Mouse (Mus musculus) kidney, embryonic 15.5 days (tissue): ENCODE measurements around the gene Cdk6. TPM values are rescaled to one million over a fixed set of nuclear protein-coding genes. Genes with fewer than 3 reads are reported as not detected.

Source experiments
- ATAC-seq: fragments of 200-750 bp; cut with Nextera tagmentation; replicated peaks from 2 replicates; pipeline ENCODE4 v1.8.0; 2017; ENCODE audit warnings: moderate TSS enrichment; ENCODE audit not compliant: low FRiP score
- H3K27ac ChIP-seq: fragments of 300-500 bp; sonication (generic); 2 replicates; pipeline ENCODE4 v1.5.1; 2015; ENCODE audit warnings: mild to moderate bottlenecking, inconsistent platforms
- H3K27me3 ChIP-seq: fragments of 300-500 bp; sonication (generic); 2 replicates; pipeline ENCODE4 v1.6.1; 2015; ENCODE audit warnings: inconsistent platforms
- H3K36me3 ChIP-seq: fragments of 300-500 bp; sonication (generic); 2 replicates; pipeline ENCODE4 v1.6.1; 2015; ENCODE audit warnings: inconsistent platforms
- H3K4me1 ChIP-seq: fragments of 300-500 bp; sonication (generic); 2 replicates; pipeline ENCODE4 v1.6.1; 2015; ENCODE audit warnings: inconsistent platforms
- H3K4me2 ChIP-seq: fragments of 300-500 bp; sonication (generic); 2 replicates; pipeline ENCODE4 v1.6.1; 2015; ENCODE audit warnings: moderate library complexity, mild to moderate bottlenecking, inconsistent platforms
- H3K4me3 ChIP-seq: fragments of 300-500 bp; sonication (generic); replicated peaks from 2 replicates; pipeline ENCODE4 v1.5.1; 2015; ENCODE audit warnings: mild to moderate bottlenecking, inconsistent platforms
- H3K9ac ChIP-seq: fragments of 300-500 bp; sonication (generic); 2 replicates; pipeline ENCODE4 v1.6.1; 2015; ENCODE audit warnings: mild to moderate bottlenecking, inconsistent platforms
- H3K9me3 ChIP-seq: fragments of 300-500 bp; sonication (generic); replicated peaks from 2 replicates; pipeline ENCODE4 v1.6.1; 2016; ENCODE audit warnings: inconsistent platforms
- WGBS: fragments of 180-500 bp; shearing (Covaris S2); methylation state at CpG from one replicate; pipeline ENCODE4 v1.1.7; 2015; ENCODE audit warnings: mixed read lengths; 5-methylcytosine and 5-hydroxymethylcytosine counted together
- polyA plus RNA-seq: library from polyadenylated mRNA; unstranded; fragments of >200 nt; fragmentation: Nextera tagmentation; extraction: Ambion mirVana; gene quantifications from 2 replicates; pipeline ENCODE4 v1.2.1, GENCODE M21; 2015

Cdk6 gene
- polyA plus RNA-seq, 1 experiment from 2014 or later = 22.3 TPM

GRCm38 (mm10) chr5:3538505-3539472, 197.5 kb downstream of the Cdk6 start:
- H3K27ac ChIP-seq = no peak overlapping the region

GRCm38 (mm10) chr5:3541871-3542270, 200.6 kb downstream of the Cdk6 start:
- no peaks in the 10 kb centered on the region for H3K27me3 ChIP-seq
- 74% methylated on average over 6 of the region's 6 CpGs for whole genome bisulfite sequencing
- no peak overlapping the region for H3K27ac ChIP-seq
- peaks cover 16% of the 10 kb centered on the region for H3K4me1 ChIP-seq
- H3K4me2 ChIP-seq = no peak overlapping the region
- ATAC-seq = no peak
- peaks cover 3% of the 10 kb centered on the region; the same call in 1 of the 2 replicates for H3K36me3 ChIP-seq
- no peaks in the 10 kb centered on the region for H3K9me3 ChIP-seq
- no peak overlapping the region for H3K9ac ChIP-seq
- H3K4me3 ChIP-seq = no peak overlapping the region

More at GRCm38 (mm10) chr5:3538505-3539472, 197.5 kb downstream of the Cdk6 start:
- Histone ChIP-seq H3K4me2 (no peak overlapping the region), H3K4me1 (no peaks in the 10 kb centered on the region), H3K9me3 (no peaks in the 10 kb centered on the region), H3K9ac (no peak overlapping the region), H3K36me3 (no peaks in the 10 kb centered on the region), H3K4me3 (no peak overlapping the region), H3K27me3 (no peaks in the 10 kb centered on the region)
- ATAC-seq = no peak
- 60% methylated on average over 11 of the region's 11 CpGs for WGBS

- H3K4me3 ChIP-seq = peak within 1 kb of the TSS; percentile 93
- WGBS = under 1% methylated on average over 78 of the region's 80 CpGs
- H3K9ac ChIP-seq = peak within 1 kb of the TSS; percentile 91
- H3K4me2 ChIP-seq = peak within 1 kb of the TSS; percentile 69
- ATAC-seq = peak; percentile 97
- H3K4me1 ChIP-seq = peaks cover 16% of the 10 kb centered on the region
- H3K9me3 ChIP-seq = no peaks in the 10 kb centered on the region
- H3K27me3 ChIP-seq = no peaks in the 10 kb centered on the region
- peak within 1 kb of the TSS; percentile 93 for H3K27ac ChIP-seq
- H3K36me3 ChIP-seq = peaks cover 8% of the 10 kb centered on the region; the same call in 1 of the 2 replicates
These were observed 202.6 kb downstream of the Cdk6 start, which contains the start of gene Fam133b for GRCm38 (mm10) chr5:3543629-3544479. Gene Fam133b, plus strand, starts transcription at chr5:3543833.

GRCm38 (mm10) chr5:3544480-3544769, 203.1 kb downstream of the Cdk6 start:
- peak overlapping the region; percentile 69 for H3K4me2 ChIP-seq
- H3K4me3 ChIP-seq = peak overlapping the region; percentile 93
- WGBS = 10% methylated on average over 7 of the region's 7 CpGs
- H3K4me1 ChIP-seq = peaks cover 16% of the 10 kb centered on the region
- peak overlapping the region; percentile 91 for H3K9ac ChIP-seq
- H3K27ac ChIP-seq = 0 out of 2 replicates have a peak overlapping the region, but pooled peaks have one; percentile 93
- no peaks in the 10 kb centered on the region for H3K9me3 ChIP-seq
- ATAC-seq = 0 out of 2 replicates have a peak, but pooled peaks have one; percentile 24
- no peaks in the 10 kb centered on the region for H3K27me3 ChIP-seq
- H3K36me3 ChIP-seq = peaks cover 8% of the 10 kb centered on the region; the same call in 1 of the 2 replicates

- Histone ChIP-seq H3K27ac (no peak overlapping the region), H3K9me3 (no peaks in the 10 kb centered on the region), H3K4me1 (peaks cover 16% of the 10 kb centered on the region), H3K4me3 (no peak overlapping the region), H3K36me3 (peaks cover 8% of the 10 kb centered on the region; the same call in 1 of the 2 replicates), H3K27me3 (no peaks in the 10 kb centered on the region), H3K4me2 (no peak overlapping the region), H3K9ac (no peak overlapping the region)
- no peak for ATAC-seq
- WGBS = 64% methylated on average over 1 of the region's 1 CpGs
These were observed 204.9 kb downstream of the Cdk6 start for GRCm38 (mm10) chr5:3546226-3546625.

- no peak for ATAC-seq
- Histone ChIP-seq H3K36me3 (peaks cover 30% of the 10 kb centered on the region), H3K4me3 (no peak overlapping the region), H3K9ac (no peak overlapping the region), H3K27ac (no peak overlapping the region), H3K9me3 (no peaks in the 10 kb centered on the region), H3K27me3 (no peaks in the 10 kb centered on the region), H3K4me2 (no peak overlapping the region), H3K4me1 (0 out of 2 replicates have a peak, but pooled peaks cover under 1% of the 10 kb centered on the region)
- WGBS = 95% methylated on average over 1 of the region's 1 CpGs
These were observed 210.2 kb downstream of the Cdk6 start for GRCm38 (mm10) chr5:3551481-3551880.

- 92% methylated on average over 2 of the region's 2 CpGs for WGBS
- no peak overlapping the region for H3K27ac ChIP-seq
- no peak for ATAC-seq
These were observed 212.9 kb downstream of the Cdk6 start for GRCm38 (mm10) chr5:3554198-3554597.

GRCm38 (mm10) chr5:3571266-3571665, 230.0 kb downstream of the Cdk6 start, which contains the start of gene 1700109H08Rik:
Gene 1700109H08Rik, plus strand, starts transcription at chr5:3571566.
- Histone ChIP-seq H3K27ac (no peak within 1 kb of the TSS), H3K4me2 (no peak within 1 kb of the TSS), H3K4me3 (no peak within 1 kb of the TSS), H3K4me1 (no peaks in the 10 kb centered on the region), H3K9me3 (0 out of 2 replicates have a peak, but pooled peaks cover 5% of the 10 kb centered on the region), H3K27me3 (no peaks in the 10 kb centered on the region), H3K36me3 (peaks cover 96% of the 10 kb centered on the region), H3K9ac (no peak within 1 kb of the TSS)
- ATAC-seq = no peak
- 96% methylated on average over 4 of the region's 4 CpGs for WGBS

More at GRCm38 (mm10) chr5:3554198-3554597, 212.9 kb downstream of the Cdk6 start:
- H3K9me3 ChIP-seq = no peaks in the 10 kb centered on the region
- H3K27me3 ChIP-seq = no peaks in the 10 kb centered on the region
- H3K9ac ChIP-seq = no peak overlapping the region
- peaks cover 42% of the 10 kb centered on the region for H3K36me3 ChIP-seq
- H3K4me3 ChIP-seq = no peak overlapping the region
- no peak overlapping the region for H3K4me2 ChIP-seq
- no peaks in the 10 kb centered on the region for H3K4me1 ChIP-seq

GRCm38 (mm10) chr5:3574825-3575224, 233.5 kb downstream of the Cdk6 start:
- Histone ChIP-seq H3K27ac (no peak overlapping the region), H3K4me3 (no peak overlapping the region), H3K4me2 (no peak overlapping the region), H3K4me1 (no peaks in the 10 kb centered on the region), H3K27me3 (no peaks in the 10 kb centered on the region), H3K9me3 (0 out of 2 replicates have a peak, but pooled peaks cover 5% of the 10 kb centered on the region), H3K9ac (no peak overlapping the region), H3K36me3 (peaks cover 99% of the 10 kb centered on the region)
- ATAC-seq = no peak
- WGBS = 92% methylated on average over 2 of the region's 2 CpGs

GRCm38 (mm10) chr5:3577939-3578338, 236.7 kb downstream of the Cdk6 start:
- 95% methylated on average over 2 of the region's 2 CpGs for WGBS
- Histone ChIP-seq H3K9ac (no peak overlapping the region), H3K4me3 (no peak overlapping the region), H3K27ac (no peak overlapping the region), H3K4me2 (no peak overlapping the region), H3K27me3 (no peaks in the 10 kb centered on the region), H3K4me1 (no peaks in the 10 kb centered on the region), H3K9me3 (0 out of 2 replicates have a peak, but pooled peaks cover 5% of the 10 kb centered on the region), H3K36me3 (peaks cover 96% of the 10 kb centered on the region)
- no peak for ATAC-seq

- Histone ChIP-seq H3K36me3 (peaks cover 95% of the 10 kb centered on the region), H3K27me3 (no peaks in the 10 kb centered on the region), H3K4me2 (no peak overlapping the region), H3K4me3 (no peak overlapping the region), H3K9me3 (0 out of 2 replicates have a peak, but pooled peaks cover 5% of the 10 kb centered on the region), H3K27ac (no peak overlapping the region), H3K9ac (no peak overlapping the region), H3K4me1 (no peaks in the 10 kb centered on the region)
- ATAC-seq = no peak
- 90% methylated on average over 7 of the region's 7 CpGs for WGBS
These were observed 237.8 kb downstream of the Cdk6 start for GRCm38 (mm10) chr5:3579066-3579465.
